Mouse (Mus musculus): ENCODE measurements around the gene Kif28.

- TF ChIP-seq CTCF (IDR thresholded peaks at IDR 0.05; ENCODE audit: insufficient read depth, low read length) (no peak), POLR2A (IDR thresholded peaks at IDR 0.05; ENCODE audit: borderline replicate concordance, extremely low read depth, low read depth, low read length) (no peak)
These were observed 99.1 kb downstream of the Kif28 start for GRCm38 (mm10) chr1:179645980-179646268.
